Mouse (Mus musculus) kidney, postnatal 0 days (tissue): ENCODE results near the gene Apc2. TPM values are rescaled to one million over a fixed set of nuclear protein-coding genes. Genes with fewer than 3 reads are reported as not detected.
A peak's percentile ranks its signal among the peaks of the same experiment; 100 is the strongest.
"Not testable (repeated sequence)": the region's sequence is repeated elsewhere in the genome, so short reads cannot be mapped to it uniquely, and the experiment has no call there.

Experiments used
- ATAC-seq: fragments of 200-750 bp; cut with Nextera tagmentation; replicated peaks from 2 replicates; pipeline ENCODE4 v1.8.0; 2017; ENCODE audit warnings: low read depth, moderate number of reproducible peaks, moderate TSS enrichment, moderate library complexity; ENCODE audit not compliant: low FRiP score
- DNase-seq: peaks from one replicate; pipeline ENCODE4 v3.0.0-alpha.2; 2016; ENCODE audit warnings: low spot score
- H3K27ac ChIP-seq: fragments of 300-500 bp; sonication (generic); 2 replicates; pipeline ENCODE4 v1.5.1; 2014; ENCODE audit warnings: mild to moderate bottlenecking
- H3K27me3 ChIP-seq: fragments of 300-500 bp; sonication (generic); 2 replicates; pipeline ENCODE4 v1.6.1; 2014; ENCODE audit warnings: low read length, mixed read lengths; ENCODE audit not compliant: insufficient read depth
- H3K36me3 ChIP-seq: fragments of 300-500 bp; sonication (generic); 2 replicates; pipeline ENCODE4 v1.6.1; 2014; ENCODE audit warnings: low read length, mixed read lengths; ENCODE audit not compliant: insufficient read depth
- H3K4me1 ChIP-seq: fragments of 300-500 bp; sonication (generic); replicated peaks from 2 replicates; pipeline ENCODE4 v1.6.1; 2014; ENCODE audit warnings: antibody characterized with exemption, low read length, mixed read lengths; ENCODE audit not compliant: insufficient read depth
- H3K4me2 ChIP-seq: fragments of 300-500 bp; sonication (generic); 2 replicates; pipeline ENCODE4 v1.6.1; 2014; ENCODE audit warnings: mild to moderate bottlenecking, low read length, moderate library complexity, mixed read lengths
- H3K4me3 ChIP-seq: fragments of 300-500 bp; sonication (generic); replicated peaks from 2 replicates; pipeline ENCODE4 v1.5.1; 2014; ENCODE audit warnings: low read depth, low read length
- H3K9ac ChIP-seq: fragments of 300-500 bp; sonication (generic); 2 replicates; pipeline ENCODE4 v1.6.1; 2014; ENCODE audit warnings: low read depth, low read length
- H3K9me3 ChIP-seq: fragments of 300-500 bp; sonication (generic); replicated peaks from 2 replicates; pipeline ENCODE4 v1.6.1; 2016; ENCODE audit warnings: low read length, inconsistent platforms, mixed read lengths
- CTCF ChIP-seq: IDR thresholded peaks from 2 replicates; pipeline ENCODE4 v1.5.1; 2016; ENCODE audit warnings: antibody characterized with exemption, low read depth, mild to moderate bottlenecking, moderate library complexity
- WGBS: fragments of 180-500 bp; shearing (Covaris S2); extraction: QIAGEN DNeasy Blood & Tissue Kit; methylation state at CpG from one replicate; pipeline ENCODE4 v1.1.7; 2014; 5-methylcytosine and 5-hydroxymethylcytosine counted together
- polyA plus RNA-seq: library from polyadenylated mRNA; unstranded; fragments of >200 nt; fragmentation: Nextera tagmentation; extraction: Ambion mirVana; gene quantifications from 2 replicates; pipeline ENCODE4 v1.2.1, GENCODE M21; 2015

Apc2 gene
- polyA plus RNA-seq, 1 experiment from 2014 or later, result 0.86 TPM

DNA sequence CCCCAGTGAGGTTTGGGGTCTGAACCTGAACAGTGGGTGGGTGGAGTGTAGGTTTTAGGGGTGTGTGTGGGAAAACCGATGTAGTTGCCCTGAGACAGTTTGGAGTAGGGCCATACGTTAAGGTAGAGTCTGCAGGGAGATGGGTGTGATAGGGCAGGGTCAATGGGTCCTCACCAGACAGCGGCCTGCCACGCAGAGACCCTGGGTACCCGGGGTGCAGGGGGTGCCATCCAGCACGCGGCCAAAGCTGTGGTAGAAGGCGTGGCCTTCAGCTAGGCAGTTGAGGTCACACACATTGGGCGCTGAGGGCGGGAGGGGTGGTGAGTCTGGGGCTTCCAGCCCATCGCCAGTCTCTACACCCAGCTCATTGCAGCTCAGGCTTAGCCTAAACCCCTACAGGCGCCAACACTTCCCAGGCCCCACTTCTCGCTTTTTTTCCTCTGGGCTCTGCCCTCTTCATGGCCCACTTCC is 47.7 kb downstream of the Apc2 start:
- Histone ChIP-seq H3K27me3 (peaks cover 44% of the 10 kb centered on the region), H3K4me3 (0 out of 2 replicates have a peak overlapping the region, but pooled peaks have one; percentile 21), H3K36me3 (no peaks in the 10 kb centered on the region), H3K9me3 (no peaks in the 10 kb centered on the region), H3K4me1 (peaks cover 28% of the 10 kb centered on the region), H3K4me2 (peak overlapping the region; percentile 49), H3K9ac (no peak overlapping the region), H3K27ac (no peak overlapping the region)
- 35% methylated on average over 13 of the region's 13 CpGs for WGBS
- ATAC-seq, result peak; percentile 1; the same call in 1 of the 2 replicates
- no peak for TF ChIP-seq CTCF
- DNase-seq, result no peak

DNA sequence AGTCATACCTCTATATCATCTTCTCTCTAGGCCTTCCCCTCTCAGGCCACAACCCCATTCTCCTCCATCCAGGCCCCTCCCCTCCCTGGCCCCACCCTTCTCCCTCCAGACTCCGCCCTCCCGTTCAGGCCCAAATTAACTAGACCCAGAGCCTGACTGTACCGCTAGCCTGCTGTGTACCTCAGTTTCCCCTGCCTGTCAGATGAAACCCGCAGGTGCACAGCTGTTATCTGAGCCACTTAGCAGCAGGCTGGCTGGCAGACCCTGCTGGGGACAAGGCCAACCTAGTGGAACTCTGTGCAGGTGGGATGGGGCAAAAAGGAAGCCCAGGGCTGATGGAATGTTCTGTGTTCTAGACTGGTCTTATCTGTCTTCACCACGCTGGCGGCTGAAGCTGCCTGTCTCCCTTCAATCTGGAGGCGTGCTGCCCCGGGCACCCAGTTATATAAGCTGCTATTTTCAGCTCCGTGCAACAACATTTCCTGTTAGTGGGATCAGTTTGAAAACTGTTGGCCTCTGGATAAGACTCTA is 48.4 kb downstream of the Apc2 start:
- ATAC-seq (no peak), DNase-seq (no peak)
- TF ChIP-seq CTCF, result no peak
- peaks cover 51% of the 10 kb centered on the region for H3K27me3 ChIP-seq
- peaks cover 28% of the 10 kb centered on the region for H3K4me1 ChIP-seq
- H3K9ac ChIP-seq, result no peak overlapping the region
- WGBS, result 50% methylated on average over 9 of the region's 9 CpGs
- no peak overlapping the region for H3K4me2 ChIP-seq
- no peaks in the 10 kb centered on the region for H3K36me3 ChIP-seq
- no peak overlapping the region for H3K27ac ChIP-seq
- H3K9me3 ChIP-seq, result no peaks in the 10 kb centered on the region
- H3K4me3 ChIP-seq, result no peak overlapping the region

DNA sequence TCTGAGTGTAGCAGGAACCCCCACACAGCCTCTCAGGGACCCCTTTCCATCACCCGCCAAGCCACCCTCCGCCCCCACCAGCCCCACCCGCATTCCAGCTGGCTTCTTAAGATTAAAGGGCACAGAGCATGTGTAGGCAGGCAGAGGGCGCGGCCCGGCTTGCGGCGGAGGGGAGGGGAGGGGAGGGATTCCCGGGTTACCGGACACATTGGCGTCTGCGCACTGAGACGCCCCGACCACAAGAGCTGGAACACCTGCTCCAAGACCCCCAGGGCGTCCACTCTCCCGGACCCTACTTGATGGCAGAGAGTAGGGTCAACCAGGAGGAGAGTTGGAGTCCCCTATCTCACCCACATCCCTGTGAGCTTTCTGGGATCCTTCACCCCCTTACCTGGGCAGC is 49.3 kb downstream of the Apc2 start:
- Histone ChIP-seq H3K9ac (no peak overlapping the region), H3K27me3 (peaks cover 50% of the 10 kb centered on the region), H3K36me3 (no peaks in the 10 kb centered on the region), H3K4me3 (no peak overlapping the region), H3K9me3 (no peaks in the 10 kb centered on the region), H3K4me1 (peaks cover 28% of the 10 kb centered on the region), H3K4me2 (peak overlapping the region; percentile 8; the same call in 1 of the 2 replicates), H3K27ac (no peak overlapping the region)
- ATAC-seq (no peak), DNase-seq (no peak)
- no peak for TF ChIP-seq CTCF
- 2% methylated on average over 16 of the region's 16 CpGs for WGBS

DNA sequence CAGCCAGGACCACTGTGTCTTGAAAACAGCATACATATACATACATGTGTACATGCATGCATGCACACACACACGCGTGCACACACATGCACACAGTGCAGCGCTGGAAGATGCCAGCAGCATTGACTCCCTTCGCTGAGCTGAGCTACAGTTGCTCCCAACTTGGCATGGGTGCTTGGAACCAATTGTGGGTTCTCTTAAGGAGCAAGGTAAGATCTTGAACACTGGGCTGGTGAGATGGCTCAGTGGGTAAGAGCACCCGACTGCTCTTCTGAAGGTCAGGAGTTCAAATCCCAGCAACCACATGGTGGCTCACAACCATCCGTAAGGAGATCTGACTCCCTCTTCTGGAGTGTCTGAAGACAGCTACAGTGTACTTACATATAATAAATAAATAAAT is 50.2 kb downstream of the Apc2 start:
- Histone ChIP-seq H3K4me1 (peaks cover 28% of the 10 kb centered on the region), H3K27me3 (peaks cover 42% of the 10 kb centered on the region)
- H3K9me3 ChIP-seq, H3K4me3 ChIP-seq, H3K9ac ChIP-seq, H3K27ac ChIP-seq, ATAC-seq, H3K4me2 ChIP-seq, DNase-seq, H3K36me3 ChIP-seq: not testable (repeated sequence)
- WGBS, result 80% methylated on average over 5 of the region's 6 CpGs

DNA sequence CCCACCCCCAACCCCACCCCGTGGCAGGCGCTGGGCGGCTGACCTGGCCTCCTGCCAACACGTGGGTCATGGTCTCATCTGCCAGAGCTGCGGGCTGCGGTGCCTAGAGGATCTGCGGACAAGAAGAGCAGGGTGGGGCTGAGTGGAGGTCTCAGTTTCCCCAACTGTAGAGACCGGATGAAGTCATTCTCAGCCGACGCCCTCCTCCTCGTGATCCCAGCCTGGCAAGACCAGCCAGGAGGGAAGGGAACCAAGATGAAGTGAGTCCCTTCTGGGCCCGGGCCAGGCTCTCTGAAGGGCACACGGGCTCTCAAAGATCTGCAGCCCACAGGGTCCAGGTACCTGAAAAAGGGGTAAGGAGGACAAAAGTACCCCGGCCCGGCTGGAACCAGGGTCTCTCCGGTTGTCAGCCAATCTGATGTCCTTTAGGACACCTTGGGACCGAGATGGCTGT is 51.8 kb downstream of the Apc2 start:
- peak overlapping the region; percentile 37; the same call in 1 of the 2 replicates for H3K9ac ChIP-seq
- WGBS, result 8% methylated on average over 17 of the region's 17 CpGs
- no peak overlapping the region for H3K27ac ChIP-seq

DNA sequence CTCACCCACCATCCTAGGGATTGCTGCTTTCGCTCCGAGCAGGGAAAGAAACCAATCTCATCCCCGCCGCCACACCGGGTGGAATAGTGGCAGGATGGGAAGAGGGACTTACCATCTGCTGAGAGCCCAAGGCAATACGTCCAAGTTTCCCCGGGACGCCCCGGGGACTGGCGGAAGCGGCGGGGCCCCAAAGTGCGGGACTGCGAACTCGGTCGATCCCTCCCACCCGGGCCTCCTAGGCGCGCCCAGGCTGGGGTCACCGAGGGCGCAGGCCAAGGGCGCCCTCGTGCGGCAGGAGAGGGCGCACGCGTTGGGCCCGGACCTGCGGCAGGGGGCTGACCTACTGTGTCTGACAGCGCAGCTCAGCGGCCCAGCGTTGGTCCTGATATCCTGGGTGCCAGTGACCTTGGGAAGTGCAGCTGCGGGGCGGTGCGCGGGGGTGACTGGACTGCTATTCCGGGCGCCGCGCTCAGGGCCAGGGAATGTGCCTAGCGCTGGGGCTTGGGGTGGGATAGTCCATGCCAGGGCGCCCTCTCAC is 52.5 kb downstream of the Apc2 start, which contains the start of gene Adamtsl5:
Gene Adamtsl5 (minus strand): TSS at position 169 of the 538 bp plus-strand sequence.
- WGBS, result under 1% methylated on average over 35 of the region's 42 CpGs
- Histone ChIP-seq H3K9me3 (no peaks in the 10 kb centered on the region), H3K4me1 (peaks cover 15% of the 10 kb centered on the region), H3K4me2 (peak within 1 kb of the TSS; percentile 53), H3K27me3 (peaks cover 27% of the 10 kb centered on the region), H3K9ac (peak within 1 kb of the TSS; percentile 37; the same call in 1 of the 2 replicates), H3K27ac (no peak within 1 kb of the TSS), H3K36me3 (no peaks in the 10 kb centered on the region), H3K4me3 (peak within 1 kb of the TSS; percentile 30)
- ATAC-seq (peak; percentile 30; the same call in 1 of the 2 replicates), DNase-seq (peak; percentile 47)
- TF ChIP-seq CTCF, result peak; percentile 73

More for the DNA sequence above, 51.8 kb downstream of the Apc2 start:
- Histone ChIP-seq H3K27me3 (peaks cover 27% of the 10 kb centered on the region), H3K9me3 (no peaks in the 10 kb centered on the region), H3K36me3 (no peaks in the 10 kb centered on the region), H3K4me3 (peak overlapping the region; percentile 30), H3K4me1 (peaks cover 21% of the 10 kb centered on the region), H3K4me2 (peak overlapping the region; percentile 53)
- no peak for DNase-seq
- no peak for ATAC-seq
- TF ChIP-seq CTCF, result no peak
